Mouse (Mus musculus): ENCODE data around the gene Ace. TPM values are rescaled to one million over a fixed set of nuclear protein-coding genes. Genes with fewer than 3 reads are reported as not detected.

Gene Ace
- polyA plus RNA-seq, 1 experiment from 2014 or later = 6.8 TPM

DNA sequence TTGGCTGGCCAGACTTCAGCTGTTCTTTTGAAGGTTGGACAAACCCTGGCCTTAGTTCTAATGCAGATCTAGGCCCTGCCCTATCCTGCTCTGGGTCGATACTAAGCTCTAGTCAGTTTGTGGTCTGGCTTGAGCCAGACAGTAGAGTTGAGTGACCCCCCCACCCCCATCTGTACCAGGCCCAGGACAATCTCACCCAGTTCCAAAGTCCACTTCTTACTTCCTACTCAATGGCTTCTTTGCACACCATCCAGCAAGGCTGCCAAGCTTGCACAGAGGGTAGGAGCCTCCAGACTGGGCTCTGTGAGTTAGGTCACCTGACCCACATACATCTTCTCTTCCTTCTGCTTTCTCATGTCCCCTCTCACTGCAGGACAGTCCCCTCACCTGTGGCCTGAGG lies 36.8 kb downstream of the Ace start:
- no peaks in the 10 kb centered on the region for H3K9me3 ChIP-seq (ENCODE audit: control insufficient read depth, low read length)
- H3K9ac ChIP-seq = no peak overlapping the region
- no peaks in the 10 kb centered on the region; the same call in 1 of the 2 replicates for H3K27me3 ChIP-seq (ENCODE audit: control insufficient read depth, insufficient read depth, low read length)
- H3K4me1 ChIP-seq (replicated peaks; ENCODE audit: control insufficient read depth, insufficient read depth, low read length) = peaks cover 9% of the 10 kb centered on the region; the same call in 1 of the 2 replicates
- no peaks in the 10 kb centered on the region for H3K36me3 ChIP-seq (replicated peaks; ENCODE audit: control insufficient read depth, insufficient read depth)
- H3K4me2 ChIP-seq (replicated peaks) = no peak overlapping the region
- ATAC-seq (ENCODE audit: low FRiP score) = no peak
- H3K4me3 ChIP-seq (replicated peaks; ENCODE audit: low read length) = no peak overlapping the region
- 74% methylated on average over 1 of the region's 1 CpGs for WGBS
- no peak overlapping the region for H3K27ac ChIP-seq
- no peak for DNase-seq (ENCODE audit: low spot score)

DNA sequence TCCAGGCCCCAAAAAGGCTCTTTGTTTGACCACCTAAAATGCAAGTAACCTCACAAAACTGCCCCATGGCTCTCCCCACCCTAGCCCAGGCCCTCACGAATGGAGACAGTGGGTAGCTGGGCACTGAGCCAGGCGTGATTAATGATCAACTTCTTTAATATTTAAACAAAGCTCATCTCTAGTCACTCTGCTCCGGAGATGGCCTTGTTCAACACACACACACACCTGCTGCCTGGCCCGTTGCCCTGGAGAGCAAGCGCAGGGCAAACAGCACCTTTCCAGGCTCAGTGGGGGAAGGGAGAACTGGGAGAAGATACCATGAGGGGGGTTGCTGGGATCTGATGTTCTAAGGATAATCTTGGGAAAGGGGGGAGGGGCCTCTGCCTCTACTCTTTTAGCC lies 38.2 kb downstream of the Ace start:
- Histone ChIP-seq H3K27ac (no peak overlapping the region), H3K9me3 (ENCODE audit: control insufficient read depth, low read length) (no peaks in the 10 kb centered on the region), H3K4me1 (replicated peaks; ENCODE audit: control insufficient read depth, insufficient read depth, low read length) (peaks cover 9% of the 10 kb centered on the region; the same call in 1 of the 2 replicates), H3K9ac (no peak overlapping the region), H3K4me3 (replicated peaks; ENCODE audit: low read length) (no peak overlapping the region), H3K36me3 (replicated peaks; ENCODE audit: control insufficient read depth, insufficient read depth) (no peaks in the 10 kb centered on the region), H3K27me3 (ENCODE audit: control insufficient read depth, insufficient read depth, low read length) (no peaks in the 10 kb centered on the region; the same call in 1 of the 2 replicates), H3K4me2 (replicated peaks) (no peak overlapping the region)
- WGBS = 29% methylated on average over 5 of the region's 5 CpGs
- DNase-seq (ENCODE audit: low spot score) = no peak
- no peak for ATAC-seq (ENCODE audit: low FRiP score)

DNA sequence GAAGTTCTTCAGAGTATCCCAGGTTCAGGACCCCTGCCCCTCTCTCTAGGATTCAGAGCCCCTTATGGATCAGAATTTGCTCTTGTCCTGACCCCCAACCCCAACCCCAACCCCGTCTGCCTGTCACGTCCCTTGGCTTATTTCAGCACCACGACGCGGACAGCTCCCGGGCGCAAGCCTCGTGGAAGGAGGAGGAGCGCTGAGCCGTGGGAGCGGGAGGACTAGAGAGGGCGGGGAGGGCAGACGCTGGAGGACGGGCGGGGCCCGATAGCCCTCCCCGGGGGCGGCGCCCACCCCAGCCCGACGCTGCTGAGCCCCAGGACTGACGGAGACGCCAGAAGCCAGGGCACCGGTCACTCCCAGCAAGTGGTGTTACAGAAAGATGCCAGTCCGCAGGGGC lies 40.1 kb downstream of the Ace start, which contains the start of gene Kcnh6:
TSS of gene Kcnh6 (plus strand) at position 304 of the 400 bp plus-strand sequence.
- DNase-seq (ENCODE audit: low spot score) (peak; percentile 45), ATAC-seq (ENCODE audit: low FRiP score) (no peak)
- H3K36me3 ChIP-seq (replicated peaks; ENCODE audit: control insufficient read depth, insufficient read depth) = no peaks in the 10 kb centered on the region
- no peak within 1 kb of the TSS; the same call in 1 of the 2 replicates for H3K9ac ChIP-seq
- 2% methylated on average over 24 of the region's 25 CpGs for WGBS
- no peaks in the 10 kb centered on the region; the same call in 1 of the 2 replicates for H3K27me3 ChIP-seq (ENCODE audit: control insufficient read depth, insufficient read depth, low read length)
- no peaks in the 10 kb centered on the region for H3K9me3 ChIP-seq (ENCODE audit: control insufficient read depth, low read length)
- H3K4me1 ChIP-seq (replicated peaks; ENCODE audit: control insufficient read depth, insufficient read depth, low read length) = peaks cover 9% of the 10 kb centered on the region; the same call in 1 of the 2 replicates
- peak within 1 kb of the TSS; percentile 11; the same call in 1 of the 2 replicates for H3K4me3 ChIP-seq (replicated peaks; ENCODE audit: low read length)
- no peak within 1 kb of the TSS for H3K27ac ChIP-seq
- H3K4me2 ChIP-seq (replicated peaks) = peak within 1 kb of the TSS; percentile 45

DNA sequence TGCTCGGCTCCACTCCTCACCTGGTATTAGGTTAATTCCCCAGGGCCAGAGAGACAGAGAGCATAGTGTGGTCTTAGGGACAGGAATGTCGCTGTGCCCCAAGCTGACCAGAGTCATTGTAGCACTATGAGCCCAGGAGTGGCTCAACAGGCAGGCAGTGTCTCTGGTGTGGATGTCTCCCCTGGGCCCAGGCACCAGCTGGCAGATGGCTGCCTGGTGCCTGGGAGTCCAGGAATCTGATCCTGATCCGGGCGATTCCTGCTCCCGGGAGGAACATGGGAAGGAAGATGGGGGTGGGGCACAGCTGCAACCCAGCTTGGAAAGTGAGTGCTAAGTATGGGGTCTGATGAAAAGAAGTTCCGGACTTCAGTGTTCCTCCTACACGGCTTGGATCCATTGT lies 45.0 kb downstream of the Ace start:
- H3K9me3 ChIP-seq (ENCODE audit: control insufficient read depth, low read length) = no peaks in the 10 kb centered on the region
- no peaks in the 10 kb centered on the region; the same call in 1 of the 2 replicates for H3K27me3 ChIP-seq (ENCODE audit: control insufficient read depth, insufficient read depth, low read length)
- H3K4me1 ChIP-seq (replicated peaks; ENCODE audit: control insufficient read depth, insufficient read depth, low read length) = peaks cover 8% of the 10 kb centered on the region
- no peak overlapping the region for H3K9ac ChIP-seq
- ATAC-seq (ENCODE audit: low FRiP score) = no peak
- no peak overlapping the region for H3K4me3 ChIP-seq (replicated peaks; ENCODE audit: low read length)
- 48% methylated on average over 7 of the region's 7 CpGs for WGBS
- H3K27ac ChIP-seq = no peak overlapping the region
- H3K4me2 ChIP-seq (replicated peaks) = no peak overlapping the region
- no peaks in the 10 kb centered on the region for H3K36me3 ChIP-seq (replicated peaks; ENCODE audit: control insufficient read depth, insufficient read depth)
- DNase-seq (ENCODE audit: low spot score) = no peak

DNA sequence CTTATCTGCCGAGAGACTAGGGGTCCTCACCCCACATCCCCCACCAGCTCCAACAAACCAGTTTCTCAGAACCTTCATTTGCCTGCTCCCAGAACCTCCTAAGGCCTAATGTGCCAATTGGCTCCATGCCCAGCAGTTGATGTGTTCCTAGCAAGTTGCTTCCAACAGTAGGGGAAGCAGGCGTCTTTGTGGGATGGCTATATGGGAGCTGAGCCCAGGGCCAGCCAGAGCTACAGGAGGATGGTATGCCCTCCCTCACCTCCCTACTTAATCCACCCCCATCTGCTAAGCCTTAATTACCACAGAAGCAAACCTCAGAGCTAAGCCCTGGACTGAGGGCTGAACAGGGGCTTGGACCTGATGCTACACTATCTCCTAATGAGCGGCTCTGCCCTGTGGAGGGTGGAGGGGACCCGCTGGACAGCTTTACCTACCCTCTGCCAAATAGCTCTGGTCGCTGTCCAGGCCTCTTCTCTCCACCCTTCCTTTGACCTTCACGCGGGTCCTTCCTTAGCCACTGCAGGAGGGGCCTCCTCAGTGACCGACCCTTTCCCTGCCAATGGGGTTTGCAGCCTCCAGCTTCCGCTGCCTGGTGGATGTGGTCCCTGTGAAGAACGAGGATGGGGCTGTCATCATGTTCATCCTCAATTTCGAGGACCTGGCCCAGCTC lies 45.9 kb downstream of the Ace start:
- peaks cover 4% of the 10 kb centered on the region; the same call in 1 of the 2 replicates for H3K4me1 ChIP-seq (replicated peaks; ENCODE audit: control insufficient read depth, insufficient read depth, low read length)
- no peak overlapping the region for H3K4me3 ChIP-seq (replicated peaks; ENCODE audit: low read length)
- no peaks in the 10 kb centered on the region for H3K27me3 ChIP-seq (ENCODE audit: control insufficient read depth, insufficient read depth, low read length)
- H3K9me3 ChIP-seq (ENCODE audit: control insufficient read depth, low read length) = no peaks in the 10 kb centered on the region
- no peaks in the 10 kb centered on the region for H3K36me3 ChIP-seq (replicated peaks; ENCODE audit: control insufficient read depth, insufficient read depth)
- whole genome bisulfite sequencing = 72% methylated on average over 11 of the region's 11 CpGs
- no peak overlapping the region for H3K27ac ChIP-seq
- DNase-seq (ENCODE audit: low spot score) (peak; percentile 49), ATAC-seq (ENCODE audit: low FRiP score) (peak; percentile 48; the same call in 1 of the 2 replicates)
- no peak overlapping the region for H3K9ac ChIP-seq
- no peak overlapping the region for H3K4me2 ChIP-seq (replicated peaks)

DNA sequence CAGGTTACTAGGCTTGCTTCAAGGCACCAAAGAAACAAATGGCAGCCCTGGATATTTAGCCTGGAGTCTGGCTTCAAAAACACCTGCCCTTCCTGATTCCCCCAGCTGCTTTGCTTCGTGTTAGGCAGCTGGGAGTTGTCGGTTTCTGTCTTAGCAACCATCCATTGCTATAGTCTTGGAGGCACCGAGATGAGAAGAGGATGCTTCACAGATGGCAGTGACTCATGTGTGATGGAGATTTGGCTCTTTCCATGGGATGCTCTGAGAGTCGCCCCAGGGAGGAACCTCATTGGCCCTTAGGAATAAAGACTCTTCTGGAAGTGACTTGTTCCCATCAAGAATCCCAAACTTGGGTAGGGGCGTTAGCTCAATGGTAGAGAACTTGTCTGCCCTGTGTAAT lies 48.7 kb downstream of the Ace start:
- no peak overlapping the region for H3K27ac ChIP-seq
- no peak overlapping the region for H3K4me2 ChIP-seq (replicated peaks)
- no peak for DNase-seq (ENCODE audit: low spot score)
- H3K9me3 ChIP-seq (ENCODE audit: control insufficient read depth, low read length) = no peaks in the 10 kb centered on the region
- WGBS = 87% methylated on average over 5 of the region's 5 CpGs
- peaks cover 3% of the 10 kb centered on the region; the same call in 1 of the 2 replicates for H3K4me1 ChIP-seq (replicated peaks; ENCODE audit: control insufficient read depth, insufficient read depth, low read length)
- H3K36me3 ChIP-seq (replicated peaks; ENCODE audit: control insufficient read depth, insufficient read depth) = no peaks in the 10 kb centered on the region
- H3K27me3 ChIP-seq (ENCODE audit: control insufficient read depth, insufficient read depth, low read length) = no peaks in the 10 kb centered on the region
- no peak for ATAC-seq (ENCODE audit: low FRiP score)
- H3K4me3 ChIP-seq (replicated peaks; ENCODE audit: low read length) = no peak overlapping the region
- no peak overlapping the region for H3K9ac ChIP-seq

DNA sequence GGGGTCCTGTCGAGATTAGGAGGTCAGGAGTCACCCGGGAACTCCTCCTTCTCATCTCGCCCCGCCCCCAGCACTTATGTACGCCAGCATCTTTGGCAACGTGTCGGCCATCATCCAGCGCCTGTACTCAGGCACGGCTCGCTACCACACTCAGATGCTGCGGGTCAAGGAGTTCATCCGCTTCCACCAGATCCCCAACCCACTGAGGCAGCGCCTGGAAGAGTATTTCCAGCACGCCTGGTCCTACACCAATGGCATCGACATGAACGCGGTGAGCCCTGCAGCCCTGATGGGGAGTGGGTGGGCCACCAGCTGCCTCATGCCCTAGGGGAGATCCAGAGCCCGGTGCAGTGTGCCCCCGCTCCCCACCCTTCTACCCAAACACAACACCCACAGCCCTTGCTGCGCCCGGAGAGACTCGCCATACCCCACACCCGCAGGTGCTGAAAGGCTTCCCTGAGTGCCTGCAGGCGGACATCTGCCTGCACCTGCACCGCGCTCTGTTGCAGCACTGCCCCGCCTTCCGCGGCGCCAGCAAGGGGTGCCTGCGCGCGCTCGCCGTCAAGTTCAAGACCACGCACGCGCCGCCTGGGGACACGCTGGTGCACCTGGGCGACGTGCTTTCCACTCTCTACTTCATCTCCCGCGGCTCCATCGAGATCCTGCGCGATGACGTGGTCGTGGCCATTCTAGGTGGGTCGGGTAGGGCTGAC lies 52.5 kb downstream of the Ace start:
- no peaks in the 10 kb centered on the region for H3K9me3 ChIP-seq (ENCODE audit: control insufficient read depth, low read length)
- H3K9ac ChIP-seq = peak overlapping the region; percentile 69
- H3K4me2 ChIP-seq (replicated peaks) = peak overlapping the region; percentile 71
- WGBS = under 1% methylated on average over 50 of the region's 50 CpGs
- peak overlapping the region; percentile 60 for H3K27ac ChIP-seq
- peak overlapping the region; percentile 47 for H3K4me3 ChIP-seq (replicated peaks; ENCODE audit: low read length)
- H3K4me1 ChIP-seq (replicated peaks; ENCODE audit: control insufficient read depth, insufficient read depth, low read length) = 0 out of 2 replicates have a peak, but pooled peaks cover 3% of the 10 kb centered on the region
- H3K27me3 ChIP-seq (ENCODE audit: control insufficient read depth, insufficient read depth, low read length) = no peaks in the 10 kb centered on the region
- DNase-seq (ENCODE audit: low spot score) = peak; percentile 57
- no peaks in the 10 kb centered on the region for H3K36me3 ChIP-seq (replicated peaks; ENCODE audit: control insufficient read depth, insufficient read depth)
- ATAC-seq (ENCODE audit: low FRiP score) = peak; percentile 71

DNA sequence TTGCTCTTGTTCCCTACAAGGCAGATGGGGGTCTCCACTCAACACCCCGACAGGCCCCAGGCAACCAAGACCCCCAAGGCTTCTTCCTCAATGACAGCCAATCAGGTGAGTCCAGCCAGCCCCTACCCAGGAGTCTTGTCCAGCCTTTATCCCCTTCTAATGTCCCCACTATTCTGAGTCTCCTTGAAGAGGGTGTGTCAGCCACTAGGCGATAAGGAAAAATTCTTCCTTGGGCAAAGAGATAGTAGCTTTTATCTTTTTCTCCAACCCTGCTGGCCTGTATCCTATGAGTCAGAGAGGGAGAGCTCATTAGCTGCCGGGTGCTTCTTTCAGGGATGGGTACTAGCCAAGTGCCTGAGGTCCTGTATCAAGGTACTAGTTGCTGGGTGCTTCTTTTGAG lies 58.0 kb downstream of the Ace start:
- no peak overlapping the region for H3K27ac ChIP-seq
- ATAC-seq (ENCODE audit: low FRiP score) = no peak
- WGBS = 85% methylated on average over 3 of the region's 3 CpGs

DNA sequence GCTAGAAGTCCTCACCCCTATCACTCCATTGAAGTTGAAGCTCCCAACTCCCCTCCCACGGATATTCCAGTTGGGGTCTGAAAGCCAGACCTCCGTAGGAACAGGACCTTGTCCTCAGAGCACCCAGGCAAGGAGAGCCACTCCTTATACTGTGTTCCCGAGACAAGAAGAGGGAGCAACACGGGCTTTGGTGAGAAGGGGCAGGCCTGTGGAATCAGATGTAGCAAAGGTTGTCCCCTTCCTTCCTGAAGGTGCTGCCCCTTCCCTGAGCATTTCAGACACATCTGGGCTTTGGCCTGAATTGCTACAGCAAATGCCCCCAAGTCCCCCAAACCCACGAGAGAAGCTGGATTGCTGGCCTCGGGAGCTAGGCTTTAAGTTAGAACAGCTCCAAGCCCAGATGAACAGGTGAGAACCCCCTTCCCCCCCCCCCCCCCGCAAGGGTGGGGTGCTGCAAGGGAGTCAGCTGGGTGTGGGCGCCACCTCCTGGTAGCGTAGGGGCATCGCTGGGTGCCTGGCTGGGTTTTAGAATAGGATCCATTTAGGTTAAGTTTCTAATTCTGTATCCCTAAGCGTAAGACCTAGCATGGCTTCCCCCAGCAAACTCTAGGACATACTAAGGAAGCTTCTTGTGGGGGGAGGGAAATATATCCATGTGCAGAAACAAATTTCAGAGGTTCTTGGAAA lies 58.9 kb downstream of the Ace start:
- no peaks in the 10 kb centered on the region for H3K27me3 ChIP-seq (ENCODE audit: control insufficient read depth, insufficient read depth, low read length)
- H3K9ac ChIP-seq = no peak overlapping the region
- H3K4me3 ChIP-seq (replicated peaks; ENCODE audit: low read length) = no peak overlapping the region
- ATAC-seq (ENCODE audit: low FRiP score) (no peak), DNase-seq (ENCODE audit: low spot score) (peak; percentile 25)
- no peaks in the 10 kb centered on the region for H3K9me3 ChIP-seq (ENCODE audit: control insufficient read depth, low read length)
- WGBS = 40% methylated on average over 11 of the region's 11 CpGs
- H3K4me2 ChIP-seq (replicated peaks) = no peak overlapping the region
- no peak overlapping the region for H3K27ac ChIP-seq
- no peaks in the 10 kb centered on the region for H3K36me3 ChIP-seq (replicated peaks; ENCODE audit: control insufficient read depth, insufficient read depth)
- H3K4me1 ChIP-seq (replicated peaks; ENCODE audit: control insufficient read depth, insufficient read depth, low read length) = no peaks in the 10 kb centered on the region

More for the DNA sequence above, 58.0 kb downstream of the Ace start:
- H3K4me3 ChIP-seq (replicated peaks; ENCODE audit: low read length) = no peak overlapping the region
- no peaks in the 10 kb centered on the region for H3K27me3 ChIP-seq (ENCODE audit: control insufficient read depth, insufficient read depth, low read length)
- no peak for DNase-seq (ENCODE audit: low spot score)
- H3K36me3 ChIP-seq (replicated peaks; ENCODE audit: control insufficient read depth, insufficient read depth) = no peaks in the 10 kb centered on the region
- H3K4me2 ChIP-seq (replicated peaks) = no peak overlapping the region
- no peaks in the 10 kb centered on the region for H3K9me3 ChIP-seq (ENCODE audit: control insufficient read depth, low read length)
- no peaks in the 10 kb centered on the region for H3K4me1 ChIP-seq (replicated peaks; ENCODE audit: control insufficient read depth, insufficient read depth, low read length)
- H3K9ac ChIP-seq = no peak overlapping the region

Data from hindbrain, embryonic 14.5 days (tissue).